Mouse (Mus musculus) kidney, postnatal 0 days (tissue): ENCODE measurements at regions not wholly inside any gene's neighbourhood (a gene's known extent, or its start where the extent isn't known, plus 50 kb on each side); places are given as distances from the start of the nearest gene placed in this dataset.

Experiments
- ATAC-seq: fragments of 200-750 bp; cut with Nextera tagmentation; replicated peaks from 2 replicates; pipeline ENCODE4 v1.8.0; 2017; ENCODE audit warnings: low read depth, moderate number of reproducible peaks, moderate TSS enrichment, moderate library complexity; ENCODE audit not compliant: low FRiP score
- DNase-seq: peaks from one replicate; pipeline ENCODE4 v3.0.0-alpha.2; 2016; ENCODE audit warnings: low spot score
- H3K27ac ChIP-seq: fragments of 300-500 bp; sonication (generic); 2 replicates; pipeline ENCODE4 v1.5.1; 2014; ENCODE audit warnings: mild to moderate bottlenecking
- H3K27me3 ChIP-seq: fragments of 300-500 bp; sonication (generic); 2 replicates; pipeline ENCODE4 v1.6.1; 2014; ENCODE audit warnings: low read length, mixed read lengths; ENCODE audit not compliant: insufficient read depth
- H3K36me3 ChIP-seq: fragments of 300-500 bp; sonication (generic); 2 replicates; pipeline ENCODE4 v1.6.1; 2014; ENCODE audit warnings: low read length, mixed read lengths; ENCODE audit not compliant: insufficient read depth
- H3K4me1 ChIP-seq: fragments of 300-500 bp; sonication (generic); replicated peaks from 2 replicates; pipeline ENCODE4 v1.6.1; 2014; ENCODE audit warnings: antibody characterized with exemption, low read length, mixed read lengths; ENCODE audit not compliant: insufficient read depth
- H3K4me2 ChIP-seq: fragments of 300-500 bp; sonication (generic); 2 replicates; pipeline ENCODE4 v1.6.1; 2014; ENCODE audit warnings: mild to moderate bottlenecking, low read length, moderate library complexity, mixed read lengths
- H3K4me3 ChIP-seq: fragments of 300-500 bp; sonication (generic); replicated peaks from 2 replicates; pipeline ENCODE4 v1.5.1; 2014; ENCODE audit warnings: low read depth, low read length
- H3K9ac ChIP-seq: fragments of 300-500 bp; sonication (generic); 2 replicates; pipeline ENCODE4 v1.6.1; 2014; ENCODE audit warnings: low read depth, low read length
- H3K9me3 ChIP-seq: fragments of 300-500 bp; sonication (generic); replicated peaks from 2 replicates; pipeline ENCODE4 v1.6.1; 2016; ENCODE audit warnings: low read length, inconsistent platforms, mixed read lengths
- CTCF ChIP-seq: IDR thresholded peaks from 2 replicates; pipeline ENCODE4 v1.5.1; 2016; ENCODE audit warnings: antibody characterized with exemption, low read depth, mild to moderate bottlenecking, moderate library complexity
- WGBS: fragments of 180-500 bp; shearing (Covaris S2); extraction: QIAGEN DNeasy Blood & Tissue Kit; methylation state at CpG from one replicate; pipeline ENCODE4 v1.1.7; 2014; 5-methylcytosine and 5-hydroxymethylcytosine counted together

GRCm38 (mm10) chr2:123182208-123182607 lies 417.2 kb downstream of the Sqor start:
- no peak overlapping the region for H3K9ac ChIP-seq
- DNase-seq (no peak), ATAC-seq (no peak)
- no peak overlapping the region for H3K4me2 ChIP-seq
- H3K27me3 ChIP-seq = no peaks in the 10 kb centered on the region
- H3K9me3 ChIP-seq = no peaks in the 10 kb centered on the region
- H3K36me3 ChIP-seq = no peaks in the 10 kb centered on the region
- no peak overlapping the region for H3K4me3 ChIP-seq
- no peak for TF ChIP-seq CTCF
- no peak overlapping the region for H3K27ac ChIP-seq
- no peaks in the 10 kb centered on the region for H3K4me1 ChIP-seq

DNA sequence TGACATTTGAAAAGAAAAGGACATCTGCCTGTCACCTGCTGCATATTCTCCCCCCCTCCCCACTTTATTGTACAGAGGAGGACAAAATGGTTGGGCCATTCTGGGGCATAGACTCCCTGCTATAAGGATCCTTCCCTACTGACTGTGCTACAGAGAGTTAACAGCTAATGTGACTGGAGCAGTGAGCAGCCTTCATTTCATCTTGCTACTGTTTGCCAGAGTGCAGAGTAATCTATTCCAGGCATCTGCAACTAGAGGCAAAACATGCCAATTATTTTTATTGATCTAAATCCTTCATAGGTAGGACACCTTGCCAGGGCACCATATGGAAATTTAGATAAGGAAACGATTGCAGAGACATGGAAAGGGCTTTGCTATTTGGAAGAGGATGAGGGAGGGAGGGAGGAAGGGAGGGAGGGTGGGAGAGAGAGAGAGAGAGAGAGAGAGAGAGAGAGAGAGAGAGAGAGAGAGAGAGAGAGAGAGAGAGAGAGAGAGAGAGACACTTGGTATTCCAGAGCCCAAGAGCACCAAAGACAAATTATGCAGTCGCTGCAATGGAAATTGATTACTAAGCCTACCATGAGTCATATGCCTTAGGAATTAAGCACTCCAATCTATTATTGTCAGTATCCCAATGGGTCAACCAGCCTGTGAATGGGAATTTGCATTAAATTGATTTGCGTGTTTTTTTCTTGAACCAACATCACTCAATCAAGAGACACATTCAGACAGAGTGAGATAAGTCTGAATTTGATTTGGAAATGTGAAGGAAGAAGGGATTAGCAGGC lies 426.0 kb downstream of the Sqor start:
- Histone ChIP-seq H3K4me2 (no peak overlapping the region), H3K4me3 (no peak overlapping the region), H3K36me3 (no peaks in the 10 kb centered on the region), H3K4me1 (no peaks in the 10 kb centered on the region), H3K27ac (no peak overlapping the region), H3K27me3 (no peaks in the 10 kb centered on the region), H3K9ac (no peak overlapping the region), H3K9me3 (no peaks in the 10 kb centered on the region)
- 58% methylated on average over 3 of the region's 3 CpGs for WGBS
- no peak for DNase-seq
- ATAC-seq = no peak
- TF ChIP-seq CTCF = no peak

DNA sequence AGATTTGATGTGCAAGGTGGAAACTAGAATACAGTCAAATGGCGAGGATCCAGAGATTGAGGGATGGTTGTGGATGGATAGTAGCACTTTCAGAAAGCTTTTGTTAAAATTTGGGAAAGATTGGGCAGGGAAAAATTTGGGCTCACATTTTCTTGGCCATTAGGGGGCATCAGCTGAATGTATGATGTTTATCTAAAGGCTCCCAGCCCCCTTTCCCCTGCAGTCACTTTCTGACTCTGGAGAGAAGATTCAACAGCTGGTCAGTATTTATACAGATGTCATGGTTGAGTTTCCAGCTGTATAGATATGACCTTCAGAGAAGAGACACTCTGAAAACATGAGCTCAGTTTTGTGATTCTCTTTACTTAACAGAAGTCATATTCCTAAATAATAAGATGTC lies 429.5 kb downstream of the Sqor start:
- H3K9me3 ChIP-seq = no peaks in the 10 kb centered on the region
- H3K27ac ChIP-seq = no peak overlapping the region
- no peak overlapping the region for H3K4me3 ChIP-seq
- WGBS = 61% methylated on average over 1 of the region's 1 CpGs
- DNase-seq = peak; percentile 31
- no peaks in the 10 kb centered on the region for H3K27me3 ChIP-seq
- H3K36me3 ChIP-seq = no peaks in the 10 kb centered on the region
- no peak overlapping the region for H3K9ac ChIP-seq
- peak; percentile 29; the same call in 1 of the 2 replicates for TF ChIP-seq CTCF
- H3K4me1 ChIP-seq = no peaks in the 10 kb centered on the region
- ATAC-seq = no peak
- H3K4me2 ChIP-seq = no peak overlapping the region
